11 mouse cellular contexts compared by ENCODE assay signal in the genomic region with DNA sequence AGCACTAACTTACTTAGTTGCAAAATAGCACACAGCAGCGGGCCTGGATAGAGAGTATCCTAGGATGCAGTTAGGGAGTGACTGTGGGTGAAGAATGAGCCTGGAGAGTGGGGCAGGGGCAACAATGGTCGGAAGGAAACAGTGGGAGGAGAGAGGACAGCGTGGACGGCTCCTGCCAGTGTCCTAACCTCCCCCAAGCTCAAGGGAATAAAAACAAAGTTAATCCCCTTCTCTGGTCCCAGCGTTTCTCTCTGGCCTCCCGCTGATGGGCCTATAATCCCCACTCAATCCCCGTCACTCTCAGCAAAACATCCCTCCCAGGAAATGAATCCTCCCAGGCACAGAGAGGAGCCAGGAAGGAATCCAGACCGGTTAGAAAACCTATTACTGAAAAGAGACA. TPM values are rescaled to one million over a fixed set of nuclear protein-coding genes. Genes with fewer than 3 reads are reported as not detected.
DNase-seq lines count a peak whose midpoint lies in the region; ATAC-seq and TF ChIP-seq lines count a peak whose summit lies in the region.
"Had no signal": no experiment of that assay in that cellular context is flagged by ENCODE, and none has a peak within 500 bp of the region (broad histone marks: within the 10 kb centered on the region; RNA-seq: fewer than 3 reads in every experiment).

No protein-coding gene starts in this region.

- no peak overlapping the region for H3K27ac ChIP-seq in kidney, embryonic 14.5 days (ENCODE audit: low read depth, low read length)
- H3K27ac ChIP-seq in embryonic facial prominence, embryonic 14.5 days (replicated peaks; ENCODE audit: low read depth, low read length), result no peak overlapping the region
- peak overlapping the region; percentile 73 for H3K27ac ChIP-seq in kidney, postnatal 0 days

- no peak for TF ChIP-seq CTCF in kidney, postnatal 0 days (IDR thresholded peaks at IDR 0.05; ENCODE audit: low read depth)

- no peak for ATAC-seq in kidney, embryonic 14.5 days (ENCODE audit: low FRiP score, low TSS enrichment)
- no peak for ATAC-seq in embryonic facial prominence, embryonic 14.5 days (ENCODE audit: low read depth)
- ATAC-seq in kidney, postnatal 0 days (replicated peaks; ENCODE audit: low FRiP score, low read depth), result no peak
- ATAC-seq in megakaryocyte-erythroid progenitor cell, adult 5-6 weeks (replicated peaks; ENCODE audit: low FRiP score, low TSS enrichment, poor library complexity, severe bottlenecking), result no peak
- ATAC-seq in monocyte, adult 5-6 weeks (replicated peaks; ENCODE audit: insufficient number of reproducible peaks, low FRiP score, low TSS enrichment, poor library complexity, severe bottlenecking), result no peak

- H3K36me3 ChIP-seq in kidney, embryonic 14.5 days (ENCODE audit: control insufficient read depth, insufficient read depth, low read length), result no peaks in the 10 kb centered on the region
- H3K36me3 ChIP-seq in embryonic facial prominence, embryonic 14.5 days (ENCODE audit: control insufficient read depth, insufficient read depth, low read length), result no peaks in the 10 kb centered on the region
- no peaks in the 10 kb centered on the region for H3K36me3 ChIP-seq in kidney, postnatal 0 days (ENCODE audit: insufficient read depth, low read length)

- 13% methylated on average over 8 of the region's 8 CpGs for WGBS in kidney, embryonic 14.5 days
- WGBS in embryonic facial prominence, embryonic 14.5 days, result 10% methylated on average over 8 of the region's 8 CpGs
- 14% methylated on average over 8 of the region's 8 CpGs for WGBS in kidney, postnatal 0 days

- no peak overlapping the region for H3K9ac ChIP-seq in kidney, embryonic 14.5 days (ENCODE audit: low read depth, low read length)
- no peak overlapping the region for H3K9ac ChIP-seq in embryonic facial prominence, embryonic 14.5 days (ENCODE audit: low read depth, low read length)
- H3K9ac ChIP-seq in kidney, postnatal 0 days (ENCODE audit: low read depth, low read length), result 0 out of 2 replicates have a peak overlapping the region, but pooled peaks have one; percentile 15

- H3K4me1 ChIP-seq in kidney, embryonic 14.5 days (ENCODE audit: control insufficient read depth, insufficient read depth, low read length), result peaks cover 8% of the 10 kb centered on the region; the same call in 1 of the 2 replicates
- H3K4me1 ChIP-seq in embryonic facial prominence, embryonic 14.5 days (ENCODE audit: control insufficient read depth, insufficient read depth, low read length), result no peaks in the 10 kb centered on the region
- H3K4me1 ChIP-seq in kidney, postnatal 0 days (replicated peaks; ENCODE audit: insufficient read depth, low read length), result peaks cover 4% of the 10 kb centered on the region; the same call in 1 of the 2 replicates

- H3K4me2 ChIP-seq in kidney, embryonic 14.5 days (replicated peaks; ENCODE audit: low read depth, low read length), result no peak overlapping the region
- H3K4me2 ChIP-seq in embryonic facial prominence, embryonic 14.5 days (ENCODE audit: low read depth, low read length), result no peak overlapping the region
- H3K4me2 ChIP-seq in kidney, postnatal 0 days (ENCODE audit: low read length), result peak overlapping the region; percentile 24; the same call in 1 of the 2 replicates

- peak; percentile 11 for DNase-seq in kidney, adult 18-20 months
- DNase-seq in embryonic facial prominence, embryonic 14.5 days (ENCODE audit: low spot score), result peak; percentile 3
- peak; percentile 57 for DNase-seq in kidney, postnatal 0 days (ENCODE audit: low spot score)
- peak; percentile 33 for DNase-seq in retina, embryonic 14.5 days (ENCODE audit: low spot score)
- no peak for DNase-seq in thymus, postnatal 4 days
- DNase-seq: left cerebral cortex, postnatal 4 days; thymus, adult 18-20 months had no signal

- no peak overlapping the region for H3K4me3 ChIP-seq in kidney, embryonic 14.5 days (ENCODE audit: low read length)
- no peak overlapping the region for H3K4me3 ChIP-seq in embryonic facial prominence, embryonic 14.5 days (ENCODE audit: low read depth, low read length)
- no peak overlapping the region for H3K4me3 ChIP-seq in kidney, postnatal 0 days (replicated peaks; ENCODE audit: low read depth, low read length)

- H3K27me3 ChIP-seq in kidney, embryonic 14.5 days (ENCODE audit: control insufficient read depth, insufficient read depth, low read length), result no peaks in the 10 kb centered on the region
- H3K27me3 ChIP-seq in embryonic facial prominence, embryonic 14.5 days (replicated peaks; ENCODE audit: control insufficient read depth, insufficient read depth, low read length), result peaks cover 26% of the 10 kb centered on the region
- no peaks in the 10 kb centered on the region for H3K27me3 ChIP-seq in kidney, postnatal 0 days (ENCODE audit: insufficient read depth, low read length)

- H3K9me3 ChIP-seq in kidney, embryonic 14.5 days (ENCODE audit: control insufficient read depth, low read length), result no peaks in the 10 kb centered on the region
- H3K9me3 ChIP-seq in embryonic facial prominence, embryonic 14.5 days (ENCODE audit: control insufficient read depth, low read length), result no peaks in the 10 kb centered on the region
- no peaks in the 10 kb centered on the region for H3K9me3 ChIP-seq in kidney, postnatal 0 days (replicated peaks; ENCODE audit: low read length)

RNA-seq across cellular contexts. Expression of a gene that starts 5.6 kb away (rescaled TPM):
- polyA plus RNA-seq in kidney, embryonic 14.5 days (2014; fragmentation: Nextera tagmentation; extraction: Ambion mirVana), result 19.8 and 20.9 TPM in 2 replicates
- 8.7 and 8.8 TPM in 2 replicates for polyA plus RNA-seq in embryonic facial prominence, embryonic 14.5 days (2014; fragmentation: Nextera tagmentation; extraction: Ambion mirVana)
- polyA plus RNA-seq in kidney, postnatal 0 days (2015; fragmentation: Nextera tagmentation; extraction: Ambion mirVana), result 42.5 and 46.1 TPM in 2 replicates
- total RNA-seq in megakaryocyte-erythroid progenitor cell, adult 5-6 weeks (2014; fragmentation: Nextera tagmentation), result 5.6 and 8.0 TPM in 2 replicates
- 6.2 and 16.5 TPM in 2 replicates for total RNA-seq in megakaryocyte-erythroid progenitor cell, adult 5-6 weeks (2017)
- total RNA-seq in monocyte, adult 5-6 weeks (2017), result 8.9 to 23.6 TPM (median 19.8 TPM) in 3 replicates

RNA-seq across cellular contexts. Expression of a gene that starts 25.4 kb away (rescaled TPM):
- polyA plus RNA-seq in kidney, embryonic 14.5 days (2014; fragmentation: Nextera tagmentation; extraction: Ambion mirVana), result 0.12 TPM in 1 of 2 replicates, not detected in the other
- polyA plus RNA-seq in embryonic facial prominence, embryonic 14.5 days (2014; fragmentation: Nextera tagmentation; extraction: Ambion mirVana), result not detected in 2 replicates
- 0.14 TPM in 1 of 2 replicates, not detected in the other for polyA plus RNA-seq in kidney, postnatal 0 days (2015; fragmentation: Nextera tagmentation; extraction: Ambion mirVana)
- total RNA-seq in megakaryocyte-erythroid progenitor cell, adult 5-6 weeks (2014; fragmentation: Nextera tagmentation), result not detected in 2 replicates
- 0.28 TPM in 1 of 2 replicates, not detected in the other for total RNA-seq in megakaryocyte-erythroid progenitor cell, adult 5-6 weeks (2017)
- total RNA-seq in monocyte, adult 5-6 weeks (2017), result 0.43 TPM in 1 of 3 replicates, not detected in the others
- total RNA-seq: left cerebral cortex, postnatal 4 days had no signal
- polyA plus RNA-seq: neural tube, embryonic 11.5 days had no signal

RNA-seq across cellular contexts. Expression of a gene that starts 43.5 kb away (rescaled TPM):
- polyA plus RNA-seq in kidney, embryonic 14.5 days (2014; fragmentation: Nextera tagmentation; extraction: Ambion mirVana), result 59.8 and 64.9 TPM in 2 replicates
- 48.9 and 51.9 TPM in 2 replicates for polyA plus RNA-seq in embryonic facial prominence, embryonic 14.5 days (2014; fragmentation: Nextera tagmentation; extraction: Ambion mirVana)
- polyA plus RNA-seq in kidney, postnatal 0 days (2015; fragmentation: Nextera tagmentation; extraction: Ambion mirVana), result 66.7 and 69.8 TPM in 2 replicates
- total RNA-seq in megakaryocyte-erythroid progenitor cell, adult 5-6 weeks (2014; fragmentation: Nextera tagmentation), result 73.6 and 85.5 TPM in 2 replicates
- total RNA-seq in megakaryocyte-erythroid progenitor cell, adult 5-6 weeks (2017), result 112 and 131 TPM in 2 replicates
- 28.5 to 49.0 TPM (median 45.7 TPM) in 3 replicates for total RNA-seq in monocyte, adult 5-6 weeks (2017)

RNA-seq across cellular contexts. Expression of a gene that starts 47.2 kb away (rescaled TPM):
- polyA plus RNA-seq in kidney, embryonic 14.5 days (2014; fragmentation: Nextera tagmentation; extraction: Ambion mirVana), result not detected in 2 replicates
- polyA plus RNA-seq in embryonic facial prominence, embryonic 14.5 days (2014; fragmentation: Nextera tagmentation; extraction: Ambion mirVana), result not detected in 2 replicates
- polyA plus RNA-seq in kidney, postnatal 0 days (2015; fragmentation: Nextera tagmentation; extraction: Ambion mirVana), result not detected in 2 replicates
- not detected in 2 replicates for total RNA-seq in megakaryocyte-erythroid progenitor cell, adult 5-6 weeks (2014; fragmentation: Nextera tagmentation)
- not detected in 2 replicates for total RNA-seq in megakaryocyte-erythroid progenitor cell, adult 5-6 weeks (2017)
- not detected in 3 replicates for total RNA-seq in monocyte, adult 5-6 weeks (2017)
- total RNA-seq: left cerebral cortex, postnatal 4 days had no signal
- polyA plus RNA-seq: neural tube, embryonic 11.5 days had no signal
